Mouse (Mus musculus): ENCODE data around the gene C2cd4b. TPM values are rescaled to one million over a fixed set of nuclear protein-coding genes. Genes with fewer than 3 reads are reported as not detected.
A peak's percentile ranks its signal among the peaks of the same experiment; 100 is the strongest.

The C2cd4b gene
- polyA plus RNA-seq (2015; fragmentation: Nextera tagmentation; extraction: Ambion mirVana): 0.15 and 0.48 TPM in 2 replicates

GRCm38 (mm10) chr9:67759163-67759955 is at the start of gene C2cd4b:
C2cd4b (plus strand) TSS chr9:67759437.
- peak; percentile 24; the same call in 1 of the 2 replicates for ATAC-seq (ENCODE audit: low FRiP score, low read depth)
- no peak within 1 kb of the TSS for H3K27ac ChIP-seq
- no peaks in the 10 kb centered on the region for H3K9me3 ChIP-seq
- H3K36me3 ChIP-seq: no peaks in the 10 kb centered on the region
- peaks cover 38% of the 10 kb centered on the region for H3K27me3 ChIP-seq
- peak within 1 kb of the TSS; percentile 72 for H3K9ac ChIP-seq
- peak within 1 kb of the TSS; percentile 65 for H3K4me3 ChIP-seq
- WGBS: 2% methylated on average over 49 of the region's 49 CpGs
- H3K4me2 ChIP-seq (replicated peaks): peak within 1 kb of the TSS; percentile 97
- H3K4me1 ChIP-seq: peaks cover 15% of the 10 kb centered on the region

- Histone ChIP-seq H3K4me3 (no peak overlapping the region), H3K4me1 (no peaks in the 10 kb centered on the region), H3K36me3 (no peaks in the 10 kb centered on the region), H3K9me3 (no peaks in the 10 kb centered on the region), H3K4me2 (replicated peaks) (no peak overlapping the region), H3K27ac (no peak overlapping the region), H3K27me3 (peaks cover 4% of the 10 kb centered on the region; the same call in 1 of the 2 replicates), H3K9ac (no peak overlapping the region)
- no peak for ATAC-seq (ENCODE audit: low FRiP score, low read depth)
- 43% methylated on average over 15 of the region's 15 CpGs for WGBS
Observed at GRCm38 (mm10) chr9:67711051-67711877, 48.0 kb upstream of the C2cd4b start.

GRCm38 (mm10) chr9:67712146-67712545 is 47.1 kb upstream of the C2cd4b start:
- Histone ChIP-seq H3K9ac (no peak overlapping the region), H3K4me1 (no peaks in the 10 kb centered on the region)
- ATAC-seq (ENCODE audit: low FRiP score, low read depth): no peak

GRCm38 (mm10) chr9:67717081-67717480 is 42.2 kb upstream of the C2cd4b start:
- 90% methylated on average over 3 of the region's 3 CpGs for WGBS

More at GRCm38 (mm10) chr9:67712146-67712545, 47.1 kb upstream of the C2cd4b start:
- Histone ChIP-seq H3K27me3 (peaks cover 4% of the 10 kb centered on the region; the same call in 1 of the 2 replicates), H3K36me3 (no peaks in the 10 kb centered on the region), H3K9me3 (no peaks in the 10 kb centered on the region), H3K4me2 (replicated peaks) (no peak overlapping the region), H3K4me3 (no peak overlapping the region), H3K27ac (no peak overlapping the region)
- WGBS: 80% methylated on average over 9 of the region's 9 CpGs

GRCm38 (mm10) chr9:67718596-67718995 is 40.6 kb upstream of the C2cd4b start:
- H3K4me3 ChIP-seq: no peak overlapping the region
- WGBS: 55% methylated on average over 3 of the region's 3 CpGs
- no peak overlapping the region for H3K4me2 ChIP-seq (replicated peaks)
- H3K27me3 ChIP-seq: no peaks in the 10 kb centered on the region
- H3K36me3 ChIP-seq: no peaks in the 10 kb centered on the region
- H3K9ac ChIP-seq: no peak overlapping the region
- ATAC-seq (ENCODE audit: low FRiP score, low read depth): no peak
- H3K27ac ChIP-seq: no peak overlapping the region
- no peaks in the 10 kb centered on the region for H3K4me1 ChIP-seq
- H3K9me3 ChIP-seq: no peaks in the 10 kb centered on the region

More at GRCm38 (mm10) chr9:67717081-67717480, 42.2 kb upstream of the C2cd4b start:
- no peaks in the 10 kb centered on the region for H3K4me1 ChIP-seq
- H3K4me3 ChIP-seq: no peak overlapping the region
- ATAC-seq (ENCODE audit: low FRiP score, low read depth): no peak
- H3K27ac ChIP-seq: no peak overlapping the region
- H3K9ac ChIP-seq: no peak overlapping the region
- H3K9me3 ChIP-seq: no peaks in the 10 kb centered on the region
- H3K36me3 ChIP-seq: no peaks in the 10 kb centered on the region
- no peak overlapping the region for H3K4me2 ChIP-seq (replicated peaks)
- no peaks in the 10 kb centered on the region for H3K27me3 ChIP-seq

GRCm38 (mm10) chr9:67720150-67720549 is 39.1 kb upstream of the C2cd4b start:
- Histone ChIP-seq H3K4me3 (no peak overlapping the region), H3K9ac (no peak overlapping the region), H3K36me3 (no peaks in the 10 kb centered on the region), H3K4me2 (replicated peaks) (no peak overlapping the region), H3K27ac (no peak overlapping the region), H3K9me3 (no peaks in the 10 kb centered on the region), H3K4me1 (no peaks in the 10 kb centered on the region), H3K27me3 (no peaks in the 10 kb centered on the region)
- 68% methylated on average over 3 of the region's 3 CpGs for WGBS
- ATAC-seq (ENCODE audit: low FRiP score, low read depth): no peak

GRCm38 (mm10) chr9:67722378-67722777 is 36.9 kb upstream of the C2cd4b start:
- no peak overlapping the region for H3K9ac ChIP-seq
- H3K36me3 ChIP-seq: no peaks in the 10 kb centered on the region
- H3K4me2 ChIP-seq (replicated peaks): no peak overlapping the region
- WGBS: 87% methylated on average over 8 of the region's 8 CpGs
- no peaks in the 10 kb centered on the region for H3K4me1 ChIP-seq
- no peaks in the 10 kb centered on the region for H3K9me3 ChIP-seq
- no peaks in the 10 kb centered on the region for H3K27me3 ChIP-seq
- ATAC-seq (ENCODE audit: low FRiP score, low read depth): no peak
- no peak overlapping the region for H3K4me3 ChIP-seq
- H3K27ac ChIP-seq: no peak overlapping the region

GRCm38 (mm10) chr9:67725196-67725595 is 34.0 kb upstream of the C2cd4b start:
- WGBS: 76% methylated on average over 3 of the region's 3 CpGs
- Histone ChIP-seq H3K27me3 (no peaks in the 10 kb centered on the region), H3K27ac (no peak overlapping the region), H3K9ac (no peak overlapping the region), H3K36me3 (no peaks in the 10 kb centered on the region), H3K9me3 (no peaks in the 10 kb centered on the region), H3K4me3 (no peak overlapping the region), H3K4me2 (replicated peaks) (no peak overlapping the region), H3K4me1 (no peaks in the 10 kb centered on the region)
- no peak for ATAC-seq (ENCODE audit: low FRiP score, low read depth)

GRCm38 (mm10) chr9:67733716-67734115 is 25.5 kb upstream of the C2cd4b start:
- ATAC-seq (ENCODE audit: low FRiP score, low read depth): no peak
- no peaks in the 10 kb centered on the region for H3K9me3 ChIP-seq
- WGBS: 96% methylated on average over 15 of the region's 15 CpGs
- no peaks in the 10 kb centered on the region for H3K27me3 ChIP-seq
- H3K4me3 ChIP-seq: no peak overlapping the region
- H3K27ac ChIP-seq: no peak overlapping the region
- H3K9ac ChIP-seq: no peak overlapping the region
- no peak overlapping the region for H3K4me2 ChIP-seq (replicated peaks)
- no peaks in the 10 kb centered on the region for H3K36me3 ChIP-seq
- 0 out of 2 replicates have a peak, but pooled peaks cover 2% of the 10 kb centered on the region for H3K4me1 ChIP-seq

- 60% methylated on average over 11 of the region's 11 CpGs for WGBS
- H3K9ac ChIP-seq: no peak overlapping the region
- H3K36me3 ChIP-seq: no peaks in the 10 kb centered on the region
- H3K27ac ChIP-seq: no peak overlapping the region
- no peak overlapping the region for H3K4me3 ChIP-seq
- H3K4me1 ChIP-seq: peaks cover 5% of the 10 kb centered on the region; the same call in 1 of the 2 replicates
- H3K9me3 ChIP-seq: no peaks in the 10 kb centered on the region
- ATAC-seq (ENCODE audit: low FRiP score, low read depth): no peak
- H3K27me3 ChIP-seq: no peaks in the 10 kb centered on the region
- H3K4me2 ChIP-seq (replicated peaks): no peak overlapping the region
Observed at GRCm38 (mm10) chr9:67735426-67735825, 23.8 kb upstream of the C2cd4b start.

- H3K4me3 ChIP-seq: no peak overlapping the region
- no peaks in the 10 kb centered on the region for H3K9me3 ChIP-seq
- no peaks in the 10 kb centered on the region for H3K27me3 ChIP-seq
- H3K4me2 ChIP-seq (replicated peaks): no peak overlapping the region
- no peak overlapping the region for H3K27ac ChIP-seq
- no peak overlapping the region for H3K9ac ChIP-seq
- H3K4me1 ChIP-seq: peaks cover 6% of the 10 kb centered on the region; the same call in 1 of the 2 replicates
- no peak for ATAC-seq (ENCODE audit: low FRiP score, low read depth)
- no peaks in the 10 kb centered on the region for H3K36me3 ChIP-seq
- WGBS: 80% methylated on average over 2 of the region's 2 CpGs
Observed at GRCm38 (mm10) chr9:67741256-67741655, 18.0 kb upstream of the C2cd4b start.
